Mouse (Mus musculus) embryonic fibroblast, embryonic 13.5 days (primary cell): ENCODE data around the gene Syn3.

Source experiments
- CTCF ChIP-seq: IDR thresholded peaks from 2 replicates; pipeline ENCODE4 v1.5.1; 2011; ENCODE audit warnings: mild to moderate bottlenecking, control low read depth, low read length, moderate library complexity, borderline replicate concordance; ENCODE audit not compliant: insufficient read depth
- POLR2A ChIP-seq: IDR thresholded peaks from 2 replicates; pipeline ENCODE4 v1.6.1; 2011; ENCODE audit warnings: low read depth, mild to moderate bottlenecking, control low read depth, low read length, moderate library complexity

GRCm38 (mm10) chr10:86381922-86382260 is 116.8 kb downstream of the Syn3 start:
- no peak for TF ChIP-seq POLR2A
- TF ChIP-seq CTCF = no peak
